Mouse (Mus musculus): ENCODE data around the gene Timm10b.

Timm10b gene

GRCm38 (mm10) chr7:105640233-105640893, 507 bp downstream of the Timm10b start, which contains the start of the genes Arfip2 and Gm45799:
TSS of gene Arfip2 (minus strand) at chr7:105640416.
TSS of gene Gm45799 (plus strand) at chr7:105640552.
- DNase-seq (ENCODE audit: low read depth, low spot score) = peak; percentile 98

DNA sequence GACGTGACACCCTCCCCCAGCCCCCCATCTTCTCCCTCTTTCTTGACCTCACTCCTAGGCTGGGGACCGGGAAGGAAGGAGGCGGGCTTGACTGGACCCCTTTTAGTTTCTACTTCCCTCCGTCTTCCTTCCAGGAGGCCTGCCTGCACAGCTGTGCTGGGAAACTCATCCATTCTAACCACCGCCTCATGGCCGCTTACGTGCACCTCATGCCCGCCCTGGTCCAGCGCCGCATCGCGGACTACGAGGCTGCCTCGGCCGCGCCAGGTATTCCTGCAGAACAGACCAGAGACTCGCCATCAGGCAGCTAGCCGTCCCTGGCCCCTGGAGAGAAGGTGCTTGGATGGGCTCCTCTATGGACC, 1.0 kb downstream of the Timm10b start:
- DNase-seq (ENCODE audit: low read depth, low spot score) = no peak

GRCm38 (mm10) chr7:105641936-105642335, 2.1 kb downstream of the Timm10b start:
- DNase-seq (ENCODE audit: low read depth, low spot score) = no peak

DNA sequence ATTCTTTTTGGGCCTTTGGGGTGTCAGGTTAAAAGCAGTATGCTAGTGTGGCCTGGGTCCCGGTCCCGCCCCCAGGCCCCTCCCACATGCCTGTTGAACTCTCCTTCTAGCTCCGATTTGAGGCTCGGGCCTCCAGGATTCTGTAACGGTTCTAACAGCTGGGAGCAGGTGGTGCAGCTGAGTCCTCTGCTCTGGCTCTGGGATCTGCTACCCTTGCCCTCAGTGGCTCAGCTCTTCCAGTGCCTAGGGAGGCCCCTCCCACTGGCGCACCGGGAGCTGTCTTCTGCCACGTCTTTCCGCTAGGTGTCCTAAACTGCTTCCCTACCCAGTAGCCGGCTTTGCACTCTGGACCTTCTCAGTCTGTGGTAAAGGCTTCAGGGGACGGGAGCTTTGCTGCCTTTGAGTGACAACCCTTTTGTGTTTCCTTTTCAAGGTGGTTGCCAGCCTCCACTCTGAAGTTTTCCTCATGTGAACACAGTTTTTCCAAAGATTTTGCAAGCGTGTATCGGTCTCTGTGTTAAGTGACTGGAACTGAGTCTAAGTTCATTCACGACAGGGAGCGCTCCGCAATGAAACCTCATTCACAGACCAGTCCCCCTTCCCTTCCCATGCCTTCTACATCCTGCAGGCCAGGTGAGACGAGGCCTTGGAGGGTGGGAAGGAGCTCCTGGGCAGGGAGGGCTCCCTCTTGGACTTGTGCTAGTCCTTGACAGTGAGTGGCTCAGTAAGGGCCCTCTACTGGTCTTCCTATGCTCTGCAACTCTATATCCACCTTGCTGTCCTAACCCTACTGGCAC, 11.0 kb downstream of the Timm10b start, which contains the start of gene Dnhd1:
Dnhd1 (plus strand) TSS at position 189 of the 797 bp plus-strand sequence.
- peak; percentile 78 for DNase-seq (ENCODE audit: low read depth, low spot score)

DNA sequence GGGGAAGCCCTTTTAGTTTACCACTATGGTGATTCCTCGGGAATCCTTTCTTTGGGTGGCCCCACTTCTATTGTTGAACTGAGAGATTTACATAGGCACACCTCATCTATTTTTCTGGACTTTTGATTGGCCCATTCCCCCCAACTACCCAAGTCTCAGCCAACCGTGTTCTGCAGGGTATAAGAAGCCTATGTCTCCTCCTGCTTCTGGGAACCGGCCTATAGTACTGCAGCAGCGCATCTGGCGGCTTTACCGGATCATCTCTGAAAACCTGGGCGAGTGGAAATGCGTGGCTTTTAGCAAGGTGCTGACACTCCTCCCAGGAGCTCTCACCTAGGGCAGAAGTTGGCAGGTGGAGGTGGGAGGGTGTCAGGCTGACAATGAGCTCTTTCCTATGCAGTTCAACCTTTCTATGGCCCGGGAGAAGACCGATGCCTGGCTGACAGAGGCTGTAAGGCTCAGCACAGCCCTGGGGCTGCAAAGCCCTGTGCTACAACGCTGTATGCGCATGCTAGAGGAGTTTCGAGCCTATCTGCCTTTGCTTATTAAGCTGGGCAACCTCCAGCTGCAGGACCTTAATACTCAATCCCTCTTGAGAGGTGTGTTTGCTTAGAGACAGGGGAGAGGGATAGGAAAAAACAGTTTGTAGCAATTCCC, 45.8 kb downstream of the Timm10b start:
- DNase-seq (ENCODE audit: low read depth, low spot score) = no peak

GRCm38 (mm10) chr7:105690875-105691274, 51.0 kb downstream of the Timm10b start:
- no peak for DNase-seq (ENCODE audit: low read depth, low spot score)
